Mouse (Mus musculus) CH12.LX (cell line): ENCODE measurements around the gene Acadvl. TPM values are rescaled to one million over a fixed set of nuclear protein-coding genes. Genes with fewer than 3 reads are reported as not detected.
A peak's percentile ranks its signal among the peaks of the same experiment; 100 is the strongest.

Source experiments
- DNase-seq: peaks from one replicate; pipeline ENCODE4 v3.0.0-alpha.2; 2013; ENCODE audit errors: extremely low read depth
- H3K27ac ChIP-seq: 2 replicates; pipeline ENCODE4 v1.5.1; 2012; ENCODE audit warnings: low read depth, mild to moderate bottlenecking, control low read depth, moderate library complexity; ENCODE audit not compliant: insufficient read depth
- H3K27me3 ChIP-seq: replicated peaks from 2 replicates; pipeline ENCODE3; 2012; ENCODE audit warnings: inconsistent platforms
- H3K36me3 ChIP-seq, 2 experiments: replicated peaks in 1 of 2; 2 replicates each; pipeline versions ENCODE3 to v1.6.1; 2012; ENCODE audit warnings: inconsistent platforms in 1 of 2, low read length in 1 of 2, mild to moderate bottlenecking in 1 of 2, mixed read lengths in 1 of 2, moderate library complexity in 1 of 2; ENCODE audit not compliant: control insufficient read depth in 1 of 2, insufficient read depth in 1 of 2
- H3K4me1 ChIP-seq, 2 experiments: 2 replicates each; pipeline ENCODE4 v1.6.1; 2012; ENCODE audit warnings: inconsistent platforms in 1 of 2, moderate library complexity in 1 of 2; ENCODE audit not compliant: insufficient read depth in 2 of 2, control insufficient read depth in 1 of 2
- H3K4me2 ChIP-seq: 2 replicates; pipeline ENCODE4 v1.6.1; 2012; ENCODE audit warnings: low read depth, mild to moderate bottlenecking, control low read depth; ENCODE audit not compliant: poor library complexity, insufficient read depth, severe bottlenecking
- H3K4me3 ChIP-seq, 3 experiments: fragments of 150-350 bp in 1 of 3; sonication (generic) in 1 of 3; replicated peaks in 1 of 3; 2 replicates each; pipeline versions ENCODE3 to v1.5.1; 2011 to 2012; ENCODE audit warnings: low read depth in 2 of 3, low read length in 2 of 3, mild to moderate bottlenecking in 2 of 3, moderate library complexity in 2 of 3, control low read depth in 1 of 3, improper control_type of control experiment in 1 of 3, inconsistent platforms in 1 of 3, mixed read lengths in 1 of 3; ENCODE audit not compliant: poor library complexity in 1 of 3
- H3K79me2 ChIP-seq: replicated peaks from 2 replicates; pipeline ENCODE4 v1.6.1; 2012; ENCODE audit warnings: mild to moderate bottlenecking, moderate library complexity; ENCODE audit not compliant: control insufficient read depth, poor library complexity, insufficient read depth, severe bottlenecking; ENCODE audit errors: extremely low read depth
- H3K9ac ChIP-seq: 2 replicates; pipeline ENCODE4 v1.6.1; 2012; ENCODE audit warnings: low read depth, mild to moderate bottlenecking, control low read depth, moderate library complexity; ENCODE audit not compliant: insufficient read depth
- H3K9me3 ChIP-seq: replicated peaks from 2 replicates; pipeline ENCODE3; 2012; ENCODE audit warnings: low read length, inconsistent platforms, mixed read lengths
- CHD2 ChIP-seq: IDR thresholded peaks from 2 replicates; pipeline ENCODE4 v1.6.1; 2011; ENCODE audit warnings: low read length, improper control_type of control experiment
- ELF1 ChIP-seq: IDR thresholded peaks from 2 replicates; pipeline ENCODE4 v1.6.1; 2014; ENCODE audit warnings: low read depth, mild to moderate bottlenecking, inconsistent platforms, low read length, improper control_type of control experiment
- EP300 ChIP-seq: IDR thresholded peaks from 2 replicates; pipeline ENCODE4 v1.6.1; 2011; ENCODE audit warnings: low read length, improper control_type of control experiment
- ETS1 ChIP-seq: conservative IDR thresholded peaks from 2 replicates; pipeline ENCODE4 v1.6.1; 2012; ENCODE audit warnings: low read depth, mild to moderate bottlenecking, inconsistent platforms, low read length, improper control_type of control experiment, moderate library complexity
- HCFC1 ChIP-seq: IDR thresholded peaks from 2 replicates; pipeline ENCODE4 v1.6.1; 2012; ENCODE audit warnings: low read depth, mild to moderate bottlenecking, inconsistent platforms, low read length, improper control_type of control experiment
- IRF4 ChIP-seq: IDR thresholded peaks from 2 replicates; pipeline ENCODE4 v1.6.1; 2014; ENCODE audit warnings: low read depth, mild to moderate bottlenecking, inconsistent platforms, low read length, improper control_type of control experiment
- MAX ChIP-seq: IDR thresholded peaks from 2 replicates; pipeline ENCODE4 v1.6.1; 2011; ENCODE audit warnings: low read length, improper control_type of control experiment
- MAZ ChIP-seq: IDR thresholded peaks from 2 replicates; pipeline ENCODE4 v1.6.1; 2012; ENCODE audit warnings: low read depth, mild to moderate bottlenecking, inconsistent platforms, low read length, improper control_type of control experiment, moderate library complexity
- MEF2A ChIP-seq: IDR thresholded peaks from 2 replicates; pipeline ENCODE4 v1.6.1; 2014; ENCODE audit warnings: low read depth, mild to moderate bottlenecking, inconsistent platforms, low read length, improper control_type of control experiment, borderline replicate concordance
- MYC ChIP-seq: IDR thresholded peaks from 2 replicates; pipeline ENCODE4 v1.6.1; 2011; ENCODE audit warnings: low read depth, mild to moderate bottlenecking, improper control_type of control experiment, low read length
- NELFE ChIP-seq: IDR thresholded peaks from 2 replicates; pipeline ENCODE4 v1.6.1; 2011; ENCODE audit warnings: low read depth, low read length, improper control_type of control experiment
- POLR2A ChIP-seq: IDR thresholded peaks from 2 replicates; pipeline ENCODE4 v1.6.1; 2011; ENCODE audit warnings: low read depth, mild to moderate bottlenecking, improper control_type of control experiment, low read length
- RAD21 ChIP-seq: IDR thresholded peaks from 2 replicates; pipeline ENCODE4 v1.6.1; 2011; ENCODE audit warnings: low read depth, mild to moderate bottlenecking, low read length, improper control_type of control experiment, moderate library complexity
- RCOR1 ChIP-seq: conservative IDR thresholded peaks from 2 replicates; pipeline ENCODE4 v1.6.1; 2012; ENCODE audit warnings: low read depth, mild to moderate bottlenecking, inconsistent platforms, low read length, improper control_type of control experiment
- SIN3A ChIP-seq: IDR thresholded peaks from 2 replicates; pipeline ENCODE4 v1.6.1; 2012; ENCODE audit warnings: low read length, improper control_type of control experiment, inconsistent platforms
- TBP ChIP-seq: conservative IDR thresholded peaks from 2 replicates; pipeline ENCODE4 v1.6.1; 2011; ENCODE audit warnings: low read depth, low read length, improper control_type of control experiment
- TCF12 ChIP-seq: IDR thresholded peaks from 2 replicates; pipeline ENCODE4 v1.6.1; 2014; ENCODE audit warnings: low read depth, mild to moderate bottlenecking, inconsistent platforms, low read length, improper control_type of control experiment
- USF2 ChIP-seq: conservative IDR thresholded peaks from 2 replicates; pipeline ENCODE4 v1.6.1; 2011; ENCODE audit warnings: low read depth, low read length, improper control_type of control experiment
- ZC3H11A ChIP-seq: IDR thresholded peaks from 2 replicates; pipeline ENCODE4 v1.6.1; 2012; ENCODE audit warnings: low read depth, mild to moderate bottlenecking, inconsistent platforms, low read length, improper control_type of control experiment
- ZNF384 ChIP-seq: IDR thresholded peaks from 2 replicates; pipeline ENCODE4 v1.6.1; 2012; ENCODE audit warnings: low read depth, low read length, improper control_type of control experiment, inconsistent platforms
- dilution Hi-C: fragments of 300-500 bp; cut with MboI; formaldehyde crosslinking; loops from 2 replicates; pipeline ENCODE4 v1.14.3; 2020; ENCODE audit warnings: low sequenced_read_pairs; ENCODE audit not compliant: extremely low pct_unique_long_range_greater_than_20kb, extremely low pct_ligation_motif_present
- in situ Hi-C: fragments of 300-500 bp; cut with MboI; formaldehyde crosslinking; loops from 3 replicates; pipeline ENCODE4 v1.14.3; 2019; ENCODE audit warnings: low sequenced_read_pairs, low pct_ligation_motif_present, low pct_unique_long_range_greater_than_20kb, mixed read lengths
- polyA plus RNA-seq: library from polyadenylated mRNA; unstranded; fragments of >175 nt; gene quantifications from 2 replicates; pipeline ENCODE4 v1.2.1, GENCODE M21; 2012; ENCODE audit warnings: low read depth; ENCODE audit not compliant: insufficient read length
- total RNA-seq, 2 experiments: library from RNA; depleted of rRNA; stranded (reverse); fragments of 300-350 nt in 1 of 2; fragments of >200 nt in 1 of 2; gene quantifications; 2 replicates each; pipeline ENCODE4 v1.2.3; 2012 to 2014

The Acadvl gene
- total and polyA plus RNA-seq, 3 experiments: 76.9 to 148 (median 81.8) TPM

DNA sequence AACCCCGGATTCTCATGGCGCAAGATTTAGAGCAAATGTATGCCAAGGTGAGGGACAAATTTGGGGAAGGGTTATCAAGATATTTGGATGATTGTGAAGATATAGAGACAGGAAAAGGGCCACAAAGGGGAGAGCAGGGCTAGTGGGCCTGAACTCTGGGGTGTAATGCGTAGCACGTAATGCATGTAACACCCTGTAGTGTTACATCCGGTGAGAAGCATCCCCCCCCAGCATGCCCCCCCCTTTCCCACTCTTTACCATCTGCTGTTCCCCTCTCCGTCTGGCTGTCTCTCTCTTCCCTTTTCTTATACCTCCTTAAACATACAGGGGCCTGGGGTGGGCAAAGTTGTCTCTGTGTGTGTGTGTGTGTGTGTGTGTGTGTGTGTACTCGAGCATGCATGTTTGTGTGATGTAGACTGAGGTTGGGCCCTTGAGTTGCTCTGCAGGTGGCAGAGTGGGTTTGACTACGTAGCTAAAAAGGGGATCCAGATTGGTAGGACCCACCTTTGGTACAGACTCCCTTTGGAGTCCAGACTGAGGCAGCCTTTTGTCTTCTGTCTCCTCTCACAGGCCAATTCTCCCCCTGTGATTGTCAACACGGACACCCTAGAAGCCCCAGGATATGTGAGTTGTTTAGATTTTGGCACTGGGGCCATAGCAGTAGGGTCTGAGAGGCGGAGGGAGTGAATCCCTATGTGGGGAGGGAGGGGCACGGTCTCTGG, 14.8 kb upstream of the Acadvl start:
- peak overlapping the region; percentile 41 to 69 (median 56) for H3K4me3 ChIP-seq
- peak overlapping the region; percentile 21; the same call in 1 of the 2 replicates for H3K9ac ChIP-seq
- TF ChIP-seq ZC3H11A: no peak
- peak; percentile 60 for TF ChIP-seq MEF2A
- TF ChIP-seq POLR2A: peak; percentile 58
- peak; percentile 66; the same call in 1 of the 2 replicates for TF ChIP-seq MYC
- TF ChIP-seq HCFC1: 0 out of 2 replicates have a peak, but pooled peaks have one; percentile 45
- peak; percentile 37; the same call in 1 of the 2 replicates for TF ChIP-seq CHD2
- peak; percentile 59; the same call in 1 of the 2 replicates for TF ChIP-seq ETS1
- peak; percentile 62; the same call in 1 of the 2 replicates for TF ChIP-seq NELFE
- TF ChIP-seq SIN3A: peak; percentile 71; the same call in 1 of the 2 replicates
- peak; percentile 84 for TF ChIP-seq TCF12
- peak; percentile 64 for TF ChIP-seq EP300
- no peak; the same call in 1 of the 2 replicates for TF ChIP-seq ELF1
- TF ChIP-seq TBP: peak; percentile 55; the same call in 1 of the 2 replicates
- TF ChIP-seq MAZ: peak; percentile 94
- peak; percentile 84 for TF ChIP-seq IRF4
- TF ChIP-seq USF2: no peak
- 0 out of 2 replicates have a peak, but pooled peaks have one; percentile 41 for TF ChIP-seq RCOR1
- no peak for TF ChIP-seq ZNF384
- peak; percentile 59; the same call in 1 of the 2 replicates for TF ChIP-seq MAX
- no peak for TF ChIP-seq RAD21
- in situ Hi-C loops: no loop called here
- peaks cover 19 to 34% of the 10 kb centered on the region in 2 experiments for H3K4me1 ChIP-seq
- H3K4me2 ChIP-seq: peak overlapping the region; percentile 53
- no peaks in the 10 kb centered on the region for H3K79me2 ChIP-seq
- H3K27ac ChIP-seq: peak overlapping the region; percentile 31; the same call in 1 of the 2 replicates
- dilution Hi-C loops: no loop called here
- peaks cover 3% of the 10 kb centered on the region for H3K27me3 ChIP-seq
- no peaks in the 10 kb centered on the region for H3K9me3 ChIP-seq
- H3K36me3 ChIP-seq: peaks cover 11 to 24% of the 10 kb centered on the region in 2 experiments
- DNase-seq: no peak
